In genomic region chr4:58419225-58419624, GRCm38 (mm10) we compare ENCODE assay signal across 10 mouse cellular contexts.
DNase-seq lines count a peak whose midpoint lies in the region; ATAC-seq and TF ChIP-seq lines count a peak whose summit lies in the region.
"Had no signal": no experiment of that assay in that cellular context is flagged by ENCODE, and none has a peak within 500 bp of the region (broad histone marks: within the 10 kb centered on the region; RNA-seq: fewer than 3 reads in every experiment).

No protein-coding gene starts in this region.

- no peak for DNase-seq in heart, postnatal 0 days (ENCODE audit: low spot score)
- no peak for DNase-seq in heart, adult 11 months
- DNase-seq in liver, embryonic 14.5 days (ENCODE audit: low read depth in 3 of 3, low spot score in 3 of 3) = no peak
- no peak for DNase-seq in spleen, postnatal 14 days (ENCODE audit: low spot score in 2 of 2)
- DNase-seq: left cerebral cortex, postnatal 4 days; thymus, postnatal 25 days had no signal

- ATAC-seq in heart, postnatal 0 days (ENCODE audit: insufficient read depth, low read depth) = no peak
- ATAC-seq in liver, embryonic 14.5 days (ENCODE audit: insufficient read depth) = no peak
- no peak for ATAC-seq in liver, embryonic 12.5 days
- peak; percentile 49; the same call in 1 of the 2 replicates for ATAC-seq in common myeloid progenitor, adult 5-6 weeks (replicated peaks; ENCODE audit: low read depth, poor library complexity, severe bottlenecking)
- ATAC-seq: forebrain, embryonic 13.5 days had no signal

- H3K27ac ChIP-seq in heart, postnatal 0 days (ENCODE audit: low read depth) = no peak overlapping the region
- no peak overlapping the region for H3K27ac ChIP-seq in liver, embryonic 14.5 days
- H3K27ac ChIP-seq in liver, embryonic 12.5 days = no peak overlapping the region
- no peak overlapping the region for H3K27ac ChIP-seq in ES-Bruce4 (ENCODE audit: insufficient read depth, low read length)
- H3K27ac ChIP-seq: forebrain, embryonic 13.5 days had no signal

- H3K9ac ChIP-seq in heart, postnatal 0 days (replicated peaks; ENCODE audit: low read depth, low read length) = no peak overlapping the region
- no peak overlapping the region for H3K9ac ChIP-seq in liver, embryonic 14.5 days (replicated peaks)
- no peak overlapping the region for H3K9ac ChIP-seq in liver, embryonic 12.5 days
- no peak overlapping the region for H3K9ac ChIP-seq in ES-Bruce4 (ENCODE audit: low read depth, poor library complexity, severe bottlenecking)
- H3K9ac ChIP-seq: forebrain, embryonic 13.5 days had no signal

- no peak overlapping the region for H3K4me2 ChIP-seq in heart, postnatal 0 days (ENCODE audit: low read depth, low read length)
- H3K4me2 ChIP-seq in liver, embryonic 14.5 days (ENCODE audit: low read depth) = no peak overlapping the region
- H3K4me2 ChIP-seq in liver, embryonic 12.5 days = no peak overlapping the region
- H3K4me2 ChIP-seq: forebrain, embryonic 13.5 days had no signal

- H3K36me3 ChIP-seq in heart, postnatal 0 days (replicated peaks; ENCODE audit: control insufficient read depth, insufficient read depth, low read length) = no peaks in the 10 kb centered on the region
- no peaks in the 10 kb centered on the region for H3K36me3 ChIP-seq in liver, embryonic 14.5 days (replicated peaks; ENCODE audit: control insufficient read depth, insufficient read depth, low read depth)
- H3K36me3 ChIP-seq in liver, embryonic 12.5 days = no peaks in the 10 kb centered on the region
- no peaks in the 10 kb centered on the region for H3K36me3 ChIP-seq in ES-Bruce4 (ENCODE audit: control insufficient read depth, insufficient read depth, low read length, poor library complexity, severe bottlenecking)

- TF ChIP-seq CTCF in heart, postnatal 0 days (IDR thresholded peaks at IDR 0.05; ENCODE audit: low read depth) = peak; percentile 54
- TF ChIP-seq CTCF in liver, embryonic 14.5 days (IDR thresholded peaks at IDR 0.05; ENCODE audit: low read depth) = peak; percentile 31; the same call in 1 of the 2 replicates
- peak; percentile 24 for TF ChIP-seq CTCF in ES-Bruce4 (IDR thresholded peaks at IDR 0.05; ENCODE audit: low read depth, low read length)

- no peaks in the 10 kb centered on the region for H3K27me3 ChIP-seq in heart, postnatal 0 days (ENCODE audit: control insufficient read depth, insufficient read depth, low read length)
- no peaks in the 10 kb centered on the region for H3K27me3 ChIP-seq in liver, embryonic 14.5 days (ENCODE audit: control insufficient read depth, insufficient read depth, low read length)
- no peaks in the 10 kb centered on the region for H3K27me3 ChIP-seq in liver, embryonic 12.5 days (replicated peaks)
- H3K27me3 ChIP-seq in ES-Bruce4 (ENCODE audit: control insufficient read depth, insufficient read depth, low read length, poor library complexity, severe bottlenecking) = no peaks in the 10 kb centered on the region
- H3K27me3 ChIP-seq: forebrain, embryonic 13.5 days had no signal

- no peak for TF ChIP-seq EP300 in heart, postnatal 0 days (IDR thresholded peaks at IDR 0.05; ENCODE audit: low read depth)
- TF ChIP-seq EP300 in liver, embryonic 14.5 days (IDR thresholded peaks at IDR 0.05; ENCODE audit: low read depth) = no peak
- no peak for TF ChIP-seq EP300 in ES-Bruce4 (IDR thresholded peaks at IDR 0.05; ENCODE audit: insufficient read depth, low read depth, low read length)

- no peak overlapping the region for H3K4me3 ChIP-seq in heart, postnatal 0 days (ENCODE audit: low read depth, low read length)
- no peak overlapping the region for H3K4me3 ChIP-seq in liver, embryonic 14.5 days (ENCODE audit: insufficient read depth in 1 of 2, low read depth in 2 of 2, low read length in 2 of 2)
- no peak overlapping the region for H3K4me3 ChIP-seq in liver, embryonic 12.5 days
- no peak overlapping the region for H3K4me3 ChIP-seq in ES-Bruce4 (ENCODE audit: low read depth, low read length)
- H3K4me3 ChIP-seq: forebrain, embryonic 13.5 days had no signal

- WGBS in heart, postnatal 0 days = 26% methylated on average over 5 of the region's 5 CpGs
- WGBS in liver, embryonic 14.5 days (ENCODE audit: insufficient replicate concordance) = 23% methylated on average over 5 of the region's 5 CpGs
- WGBS in liver, embryonic 12.5 days (ENCODE audit: insufficient replicate concordance) = 14% methylated on average over 5 of the region's 5 CpGs

- no peaks in the 10 kb centered on the region for H3K9me3 ChIP-seq in heart, postnatal 0 days (replicated peaks; ENCODE audit: control insufficient read depth, low read length)
- H3K9me3 ChIP-seq in liver, embryonic 14.5 days (ENCODE audit: control insufficient read depth, low read length) = no peaks in the 10 kb centered on the region
- H3K9me3 ChIP-seq in liver, embryonic 12.5 days (replicated peaks) = no peaks in the 10 kb centered on the region
- no peaks in the 10 kb centered on the region for H3K9me3 ChIP-seq in ES-Bruce4 (replicated peaks; ENCODE audit: control insufficient read depth, insufficient read depth, low read length, poor library complexity, severe bottlenecking)
- H3K9me3 ChIP-seq: forebrain, embryonic 13.5 days had no signal

- no peak for TF ChIP-seq POLR2A in ES-Bruce4 (IDR thresholded peaks at IDR 0.05; ENCODE audit: insufficient read depth, low read length)

- H3K4me1 ChIP-seq in heart, postnatal 0 days (ENCODE audit: control insufficient read depth, insufficient read depth) = peaks cover 4% of the 10 kb centered on the region; the same call in 1 of the 2 replicates
- H3K4me1 ChIP-seq in liver, embryonic 14.5 days (replicated peaks; ENCODE audit: control insufficient read depth in 2 of 2, insufficient read depth in 2 of 2, low read length in 1 of 2) = no peaks in the 10 kb centered on the region
- no peaks in the 10 kb centered on the region for H3K4me1 ChIP-seq in liver, embryonic 12.5 days
- no peaks in the 10 kb centered on the region for H3K4me1 ChIP-seq in ES-Bruce4 (ENCODE audit: control insufficient read depth, insufficient read depth, low read length)
- H3K4me1 ChIP-seq: forebrain, embryonic 13.5 days had no signal
